Mouse (Mus musculus) fat pad, adult 2 months (tissue): ENCODE results near the gene Treml1.

Source experiments
- DNase-seq: peaks from one replicate; pipeline ENCODE4 v3.0.0-alpha.2; 2011; ENCODE audit warnings: low read depth, low spot score; ENCODE audit errors: extremely low read depth

Treml1 gene

GRCm38 (mm10) chr17:48408526-48409291, 49.0 kb downstream of the Treml1 start:
- no peak for DNase-seq

- peak; percentile 81 for DNase-seq
Measured at GRCm38 (mm10) chr17:48409380-48410298, 49.9 kb downstream of the Treml1 start, which contains the start of the genes Nfya and Oard1. Gene Nfya, minus strand, starts transcription at chr17:48409906. Gene Oard1, plus strand, starts transcription at chr17:48410014.

GRCm38 (mm10) chr17:48410299-48410785, 50.6 kb downstream of the Treml1 start:
- no peak for DNase-seq

- DNase-seq = no peak
Measured at GRCm38 (mm10) chr17:48411241-48411640, 51.5 kb downstream of the Treml1 start.

- no peak for DNase-seq
Measured at GRCm38 (mm10) chr17:48416011-48416410, 56.3 kb downstream of the Treml1 start.
